Mouse (Mus musculus): ENCODE results near the gene Muc5b.

DNA sequence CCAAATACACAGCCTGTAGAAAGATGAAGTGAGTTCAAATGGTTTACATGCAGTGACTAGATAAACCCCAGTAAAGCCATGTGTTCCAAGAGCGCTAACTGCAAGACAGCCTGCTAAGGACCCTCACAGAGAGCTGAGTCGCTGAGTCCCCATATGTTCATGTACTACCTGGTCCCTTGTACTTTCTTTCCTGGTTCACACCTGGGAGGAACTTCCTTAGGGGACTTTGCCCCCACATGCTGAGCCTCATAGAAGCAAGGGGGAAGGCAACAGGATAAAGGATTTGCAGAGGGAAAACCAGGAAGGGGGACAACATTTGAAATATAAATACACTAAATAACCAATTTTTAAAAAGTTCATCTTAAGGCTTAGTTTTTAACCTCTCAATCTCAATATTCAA lies 39.9 kb downstream of the Muc5b start:
- TF ChIP-seq CTCF (IDR thresholded peaks at IDR 0.05; ENCODE audit: low read depth) = no peak
- no peak for TF ChIP-seq EP300 (IDR thresholded peaks at IDR 0.05; ENCODE audit: low read depth)

Measured in heart, postnatal 0 days (tissue).